Mouse (Mus musculus): ENCODE results near the gene Ccdc102a. TPM values are rescaled to one million over a fixed set of nuclear protein-coding genes. Genes with fewer than 3 reads are reported as not detected.

Ccdc102a gene
- total RNA-seq, 2 experiments from 2014 or later: 2.6 to 3.3 TPM

DNA sequence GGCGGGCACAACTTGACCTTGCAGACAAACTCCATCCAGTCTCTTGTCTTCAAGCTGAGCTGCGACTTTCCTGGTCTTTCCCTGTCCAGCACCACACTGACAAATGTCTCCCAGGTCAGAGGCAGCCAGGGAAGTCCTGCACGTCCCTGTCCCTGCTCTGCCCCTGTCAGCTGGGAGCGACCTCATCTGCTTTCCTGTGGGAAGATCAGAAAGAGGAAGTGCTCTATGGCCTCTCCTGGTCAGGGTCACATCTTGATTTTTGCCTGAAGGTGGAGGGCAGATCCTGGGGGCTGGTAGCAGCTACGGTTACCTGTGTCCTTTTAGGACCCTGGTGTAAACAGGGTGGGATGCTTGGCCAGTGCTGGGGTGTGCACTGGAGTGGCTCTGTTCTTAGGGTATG, 16.0 kb upstream of the Ccdc102a start:
- intact Hi-C loops (cut with DNase I): no loop called here

DNA sequence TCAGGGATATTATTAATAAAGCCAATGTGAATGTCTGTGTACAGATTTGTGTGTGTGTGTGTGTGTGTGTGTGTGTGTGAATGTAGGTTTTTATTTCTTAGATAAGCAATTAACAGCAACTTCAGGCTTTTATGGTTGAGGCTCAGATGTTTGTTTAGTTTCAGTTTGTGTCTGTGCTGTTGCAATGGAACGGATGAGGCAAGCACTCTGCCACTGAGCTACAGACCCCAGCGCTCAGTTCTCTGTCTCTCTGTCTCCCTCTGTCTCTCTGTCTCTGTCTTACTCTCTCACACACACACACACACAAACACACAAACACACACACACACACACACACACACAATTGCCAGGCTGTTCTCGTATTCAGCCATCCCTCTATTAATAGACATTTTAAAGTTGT, 10.3 kb upstream of the Ccdc102a start:
- no peak for DNase-seq (ENCODE audit: extremely low spot score in 1 of 2, low spot score in 2 of 2)
- intact Hi-C loops (cut with DNase I): no loop called here

More for the DNA sequence above, 16.0 kb upstream of the Ccdc102a start:
- no peak for DNase-seq (ENCODE audit: extremely low spot score in 1 of 2, low spot score in 2 of 2)

DNA sequence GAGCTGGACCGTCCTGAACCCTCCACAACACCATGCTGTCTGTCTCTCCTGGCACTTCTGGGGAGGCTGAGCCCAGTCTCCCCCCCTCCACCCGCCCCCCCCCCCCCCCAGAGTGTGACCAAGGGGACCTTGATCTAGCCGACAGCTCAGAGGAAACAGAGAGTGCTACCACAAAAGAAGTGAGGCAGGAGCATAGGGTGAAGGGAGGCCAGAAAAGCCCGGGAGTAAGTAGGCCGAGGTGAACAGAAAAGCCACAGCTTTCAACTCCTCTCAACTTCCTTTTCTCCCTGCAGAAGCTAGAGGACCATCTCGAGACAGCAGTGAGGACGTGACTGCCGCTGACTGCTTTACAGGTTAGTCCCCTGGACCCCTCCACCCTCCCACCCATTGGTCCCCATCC, 5.5 kb upstream of the Ccdc102a start, which contains the start of gene Adgrg5:
TSS of gene Adgrg5 (plus strand) at position 290 of the 400 bp plus-strand sequence.
- DNase-seq (ENCODE audit: extremely low spot score in 1 of 2, low spot score in 2 of 2): no peak
- intact Hi-C loops (cut with DNase I): no loop called here

DNA sequence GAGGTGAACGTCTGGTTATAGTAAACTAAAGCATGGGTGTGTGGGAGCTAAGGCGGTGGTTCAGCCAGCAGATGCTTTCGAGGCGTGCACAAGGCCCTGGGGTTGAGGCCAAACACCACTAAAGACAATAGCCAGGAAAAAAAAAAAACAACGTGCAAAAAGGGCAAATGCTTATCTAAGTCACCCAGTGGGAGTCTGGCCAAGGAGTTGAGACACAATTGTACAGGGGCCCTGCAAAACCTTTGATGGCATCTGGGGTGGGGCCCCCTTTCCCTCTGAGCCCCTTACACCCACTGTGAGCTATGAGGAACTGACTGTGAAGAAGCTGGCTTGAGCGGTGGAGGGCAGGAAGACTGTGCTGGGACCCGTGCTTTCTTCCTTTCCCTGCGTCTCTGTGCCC, 4.7 kb upstream of the Ccdc102a start:
- intact Hi-C loops (cut with DNase I): no loop called here
- no peak for DNase-seq (ENCODE audit: extremely low spot score in 1 of 2, low spot score in 2 of 2)

DNA sequence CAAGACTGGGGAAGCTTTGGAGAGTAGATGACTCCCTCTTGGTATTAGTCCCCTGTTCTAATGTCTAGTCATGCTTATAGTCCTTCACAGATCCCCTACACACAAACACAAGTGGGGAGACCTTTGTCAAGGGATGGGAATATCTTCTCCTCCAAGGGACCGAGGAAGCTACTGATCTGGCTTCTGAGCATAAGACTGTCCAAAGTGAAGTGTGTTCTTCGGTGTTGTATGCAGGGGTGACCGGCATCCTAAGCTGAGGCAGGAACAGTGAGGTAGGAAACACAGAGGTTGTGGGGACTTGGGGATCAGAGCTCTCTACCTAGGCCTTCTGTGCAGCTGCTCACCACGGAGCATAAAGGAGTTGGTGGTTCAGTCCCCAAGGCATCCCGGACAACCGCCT, 4.3 kb upstream of the Ccdc102a start:
- DNase-seq (ENCODE audit: extremely low spot score in 1 of 2, low spot score in 2 of 2): no peak

DNA sequence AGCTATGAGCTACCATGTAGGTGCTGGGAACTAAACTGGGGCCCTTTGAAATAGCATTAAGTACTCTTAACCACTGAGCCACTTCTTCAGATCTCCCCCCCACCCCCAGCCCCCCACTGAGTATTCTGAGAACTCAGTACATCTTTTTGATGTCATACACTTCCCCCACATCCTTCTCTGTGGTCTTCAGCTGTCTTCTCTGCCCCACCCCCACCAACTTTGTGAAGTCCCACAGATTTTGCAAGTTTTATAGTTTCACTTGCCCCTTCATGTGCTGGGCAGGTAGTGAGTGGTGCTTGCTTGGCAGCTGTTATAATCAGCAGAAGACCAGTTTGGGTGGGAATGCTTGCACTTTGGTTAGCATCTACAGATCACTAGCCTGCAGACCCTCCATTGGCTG, 1.4 kb upstream of the Ccdc102a start:
- no peak for DNase-seq (ENCODE audit: extremely low spot score in 1 of 2, low spot score in 2 of 2)
- intact Hi-C loops (cut with DNase I): no loop called here

More for the DNA sequence above, 4.3 kb upstream of the Ccdc102a start:
- intact Hi-C loops (cut with DNase I): no loop called here

DNA sequence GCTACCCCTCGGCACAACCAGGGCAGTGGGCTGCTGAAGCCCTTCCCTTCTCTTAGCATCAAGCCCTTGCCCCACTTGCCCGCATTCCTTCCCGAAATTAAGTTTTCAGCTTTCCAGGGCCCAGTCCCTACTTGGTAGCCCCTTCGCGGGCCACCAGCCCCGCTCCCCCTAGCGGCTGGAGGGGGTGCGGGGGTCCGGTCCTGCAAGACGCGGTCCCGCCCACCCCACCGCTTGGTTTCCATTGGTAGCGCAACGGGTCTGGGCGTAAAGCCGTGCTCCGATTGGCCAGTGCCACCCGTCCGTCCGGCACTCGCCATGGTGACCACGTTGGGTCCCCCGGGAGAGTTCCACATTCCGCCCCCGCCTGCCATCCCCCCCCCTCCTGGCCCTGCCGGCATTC, 546 bp downstream of the Ccdc102a start:
- intact Hi-C loops (cut with DNase I): no loop called here
- peak; percentile 82 to 98 for DNase-seq (ENCODE audit: extremely low spot score in 1 of 2, low spot score in 2 of 2)

DNA sequence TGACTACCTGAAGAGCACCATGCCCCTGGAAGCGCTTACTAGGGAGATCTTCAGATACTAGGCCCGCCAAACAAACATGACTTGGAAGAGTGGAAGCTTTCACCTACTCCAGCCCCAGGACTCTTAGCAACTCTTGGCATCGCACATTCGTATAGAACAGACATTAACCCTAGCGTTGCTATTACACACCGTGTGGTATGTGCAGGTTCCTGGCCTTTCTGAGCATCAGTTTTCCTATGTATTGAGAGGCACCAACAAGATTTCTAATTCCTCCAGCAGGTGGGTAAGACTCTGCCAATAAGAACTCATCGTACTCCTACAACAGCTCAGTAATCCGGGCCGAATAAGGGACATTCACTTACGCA, 956 bp downstream of the Ccdc102a start:
- intact Hi-C loops (cut with DNase I): no loop called here
- no peak for DNase-seq (ENCODE audit: extremely low spot score in 1 of 2, low spot score in 2 of 2)

DNA sequence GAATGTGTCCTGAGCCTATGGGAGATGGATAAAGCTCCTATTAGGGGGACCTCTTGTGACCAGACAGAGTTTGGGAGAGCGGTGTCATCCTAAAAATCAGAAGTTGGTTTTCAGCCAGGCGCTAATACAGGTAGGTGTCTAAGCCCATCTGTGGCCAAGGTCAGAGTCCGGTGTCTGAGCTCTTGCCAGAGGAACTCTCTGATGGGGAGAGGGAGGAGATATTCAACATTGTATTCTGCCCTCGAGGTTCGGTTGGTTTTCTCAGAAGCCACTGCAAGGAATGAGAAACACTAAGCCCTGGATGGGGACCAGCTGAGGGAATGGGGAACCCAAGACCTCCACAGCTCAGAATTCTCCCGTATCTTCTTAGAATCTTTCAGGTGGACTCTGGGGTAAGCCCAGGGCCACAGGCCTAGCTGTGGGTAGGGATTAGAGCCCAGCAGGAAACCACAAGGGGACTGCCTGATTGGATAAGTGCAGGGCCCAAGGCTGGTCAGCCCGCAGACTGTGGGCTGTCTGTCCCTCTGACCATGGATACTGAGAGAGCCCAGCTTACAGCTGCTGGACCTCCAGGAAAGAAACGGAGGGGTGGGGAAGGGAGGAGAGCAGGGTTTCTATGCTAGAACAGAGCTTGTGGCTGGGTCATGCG, 1.5 kb downstream of the Ccdc102a start:
- no peak for DNase-seq (ENCODE audit: extremely low spot score in 1 of 2, low spot score in 2 of 2)
- intact Hi-C loops (cut with DNase I): no loop called here

DNA sequence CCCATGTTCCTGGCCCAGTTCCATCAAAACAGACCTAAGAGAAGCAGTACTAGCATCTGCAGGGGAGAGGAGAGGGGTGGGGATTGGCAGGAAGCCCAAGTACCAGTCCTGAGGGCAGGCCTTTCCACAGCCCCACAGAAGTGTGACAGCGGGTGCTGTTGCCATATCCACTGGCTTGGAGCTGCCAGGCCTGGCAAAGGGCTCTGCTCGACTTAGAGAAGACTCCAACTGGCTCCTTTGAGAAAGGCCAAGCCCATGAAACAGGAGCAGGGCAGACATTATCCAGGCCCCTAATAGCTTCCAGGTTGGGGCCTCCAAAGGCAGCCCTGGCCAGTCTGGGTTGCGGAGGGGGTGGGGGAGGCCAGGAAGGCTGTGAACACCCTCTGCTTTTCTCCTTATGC, 3.2 kb downstream of the Ccdc102a start:
- intact Hi-C loops (cut with DNase I): no loop called here
- DNase-seq (ENCODE audit: extremely low spot score in 1 of 2, low spot score in 2 of 2): peak; percentile 28 to 77

DNA sequence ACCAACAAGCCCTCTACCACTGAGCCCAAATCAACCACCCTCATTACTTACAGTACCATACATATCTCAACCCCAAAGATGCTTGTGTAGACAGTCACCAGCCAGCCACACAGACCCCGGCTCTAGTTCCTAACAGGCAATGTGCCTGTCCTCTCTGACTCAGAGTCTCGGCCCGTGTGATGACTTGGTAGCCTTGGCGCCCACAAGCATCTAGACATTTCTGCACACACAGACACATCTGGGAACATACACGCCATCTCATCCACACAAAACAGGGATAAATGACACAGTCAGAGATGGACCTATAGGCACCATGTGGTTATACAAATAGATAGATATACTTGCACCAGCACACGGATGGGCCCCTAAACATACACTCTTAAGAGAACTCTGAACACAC, 3.6 kb downstream of the Ccdc102a start:
- intact Hi-C loops (cut with DNase I): no loop called here
- DNase-seq (ENCODE audit: extremely low spot score in 1 of 2, low spot score in 2 of 2): no peak

DNA sequence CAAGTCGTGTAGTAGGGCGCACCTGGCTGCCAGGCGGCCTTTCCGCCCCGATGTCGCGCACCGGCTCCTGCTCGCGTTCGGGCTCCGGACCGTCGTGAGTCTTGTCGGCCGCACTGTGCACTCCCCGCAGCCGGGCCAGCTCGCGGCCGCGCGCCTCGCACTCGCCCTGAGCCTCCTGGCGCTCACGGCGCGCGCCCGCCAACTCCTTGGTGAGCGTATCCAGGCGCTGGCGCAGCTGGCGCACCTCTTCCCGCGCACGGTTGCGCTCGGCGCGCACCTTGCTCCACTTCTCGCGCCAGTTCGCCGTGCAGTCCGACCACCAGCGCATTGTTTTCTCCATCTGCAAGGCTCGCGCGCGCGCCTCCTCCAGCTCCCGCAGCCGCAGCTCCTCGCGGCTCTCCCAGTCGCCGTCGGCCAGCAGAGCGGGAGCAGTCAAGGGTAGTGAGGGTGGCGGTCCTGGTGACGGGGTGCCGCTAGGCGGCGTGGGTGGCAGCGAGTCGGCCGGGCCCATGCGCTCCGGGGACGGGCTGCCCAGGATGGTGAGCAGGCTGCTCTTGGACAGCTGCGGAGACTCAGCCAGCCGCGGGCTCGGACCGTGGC, 4.7 kb downstream of the Ccdc102a start:
- intact Hi-C loops (cut with DNase I): no loop called here
- peak; percentile 15 to 65 for DNase-seq (ENCODE audit: extremely low spot score in 1 of 2, low spot score in 2 of 2)

DNA sequence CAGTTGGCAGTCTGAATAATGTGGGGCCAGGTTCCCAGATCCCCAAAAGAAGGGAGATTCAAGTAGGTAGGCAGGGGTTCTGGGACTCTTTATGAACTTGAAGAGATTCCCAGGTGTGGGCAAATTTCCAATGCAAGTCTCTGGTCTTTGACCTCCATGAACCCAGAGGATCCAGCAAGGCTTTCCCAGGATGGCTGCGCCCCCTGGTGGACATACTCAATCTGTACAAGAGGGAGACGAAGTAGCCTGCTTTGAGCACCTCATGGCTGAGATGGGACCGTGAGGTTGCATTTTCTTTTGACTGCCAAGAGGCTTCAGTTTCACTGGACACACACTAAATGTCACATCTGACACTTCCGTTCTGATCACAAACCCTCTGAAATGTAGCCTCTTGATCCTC, 9.1 kb downstream of the Ccdc102a start:
- intact Hi-C loops (cut with DNase I): loop anchor here (5.0 kb wide), 1 partner anchor 37 kb away; no protein-coding TSS in a partner anchor
- DNase-seq (ENCODE audit: extremely low spot score in 1 of 2, low spot score in 2 of 2): peak; percentile 9 to 85

DNA sequence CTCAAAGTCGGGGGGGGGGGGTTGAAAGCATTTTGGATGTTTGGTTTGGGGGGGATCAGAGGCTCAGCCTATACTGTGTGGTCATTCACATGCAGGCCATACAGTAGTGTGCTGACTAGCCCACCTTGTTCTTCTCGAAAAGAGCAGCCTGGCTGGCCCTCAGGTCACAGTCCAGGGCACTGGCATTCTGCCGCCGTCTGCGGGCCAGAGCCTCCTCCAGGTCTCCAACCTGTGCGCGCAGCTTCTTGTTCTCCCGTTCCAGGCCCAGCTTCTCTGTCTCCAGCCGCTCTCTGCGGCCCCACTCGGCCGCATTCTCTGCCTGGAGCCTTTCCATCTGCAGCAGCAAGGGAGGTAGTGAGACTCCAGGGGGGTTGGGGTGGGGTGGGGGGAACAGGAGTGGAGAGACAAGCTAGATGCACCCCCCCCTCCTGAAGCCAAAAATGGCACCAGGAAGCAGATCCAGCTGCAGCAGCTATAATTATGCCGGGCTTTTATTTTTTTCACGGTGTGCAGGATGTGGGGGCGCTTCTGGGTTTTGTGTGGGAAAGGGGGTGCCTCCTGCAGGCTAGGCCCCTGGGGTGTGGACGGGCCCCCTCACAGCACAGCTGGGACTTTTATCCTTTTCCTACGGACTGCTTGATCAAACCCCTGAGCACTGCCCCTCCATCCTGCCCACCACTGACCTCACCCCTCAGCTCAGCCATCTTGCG, 10.2 kb downstream of the Ccdc102a start:
- intact Hi-C loops (cut with DNase I): loop anchor here (5.0 kb wide), 1 partner anchor 35 kb away; no protein-coding TSS in a partner anchor
- DNase-seq (ENCODE audit: extremely low spot score in 1 of 2, low spot score in 2 of 2): peak in 1 of 2 experiments; percentile 60

DNA sequence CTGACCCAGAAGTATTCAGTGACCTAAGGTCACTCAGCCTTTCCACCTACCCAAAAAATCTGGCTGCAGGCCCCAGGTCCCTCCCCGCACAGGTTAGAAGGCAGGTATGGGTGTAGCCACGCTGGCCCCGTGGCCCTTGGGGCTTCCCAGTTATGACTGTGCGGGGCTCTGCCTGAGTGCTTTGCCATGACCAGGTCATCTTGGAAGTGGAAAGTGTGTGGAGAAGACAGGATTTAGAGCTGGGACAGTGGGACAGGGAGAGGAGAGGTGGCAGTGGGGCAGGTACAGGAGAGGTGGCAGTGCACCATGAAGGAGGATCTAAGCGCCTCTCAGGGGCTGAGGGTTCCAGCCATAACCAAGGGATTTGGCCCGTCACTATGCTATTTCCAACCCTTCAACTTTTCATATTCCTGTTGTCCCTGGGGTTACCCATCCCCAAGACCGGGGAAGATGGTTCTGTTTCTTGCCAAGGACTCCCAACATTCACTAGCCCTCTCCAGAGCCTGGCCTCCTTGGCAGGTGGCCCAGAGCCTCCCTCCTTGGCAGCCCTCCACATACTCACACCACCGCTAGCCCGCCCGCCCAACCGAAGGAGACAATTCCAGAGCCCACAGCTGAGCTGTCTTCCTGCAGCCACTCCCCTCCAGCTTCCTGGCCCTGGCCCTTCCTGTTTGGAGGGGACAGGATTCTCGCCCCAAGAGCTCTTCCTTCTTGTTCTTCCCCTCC, 13.3 kb downstream of the Ccdc102a start:
- intact Hi-C loops (cut with DNase I): loop anchor here (5.0 kb wide), 1 partner anchor 32 kb away; no protein-coding TSS in a partner anchor
- peak; percentile 58 to 94 for DNase-seq (ENCODE audit: extremely low spot score in 1 of 2, low spot score in 2 of 2)

DNA sequence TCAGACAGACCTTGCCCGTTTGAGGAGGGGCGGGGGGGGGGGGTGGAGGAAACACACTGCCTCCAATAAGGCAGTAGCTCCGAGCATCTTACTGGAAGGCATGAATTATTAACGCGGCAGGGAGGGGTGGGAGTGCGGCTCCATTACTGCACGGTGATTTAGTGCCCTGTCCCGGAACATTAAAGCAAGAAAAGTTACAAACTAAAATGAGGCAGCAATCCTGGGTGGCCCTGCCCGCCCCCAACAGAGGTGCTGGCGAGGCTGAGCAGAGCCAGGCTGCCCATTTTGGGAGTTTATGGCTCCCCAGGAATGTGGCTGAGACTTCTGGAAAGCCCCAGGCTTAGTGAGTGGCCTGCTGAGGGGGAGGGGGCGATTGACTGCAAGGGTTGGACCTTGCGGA, 14.2 kb downstream of the Ccdc102a start:
- intact Hi-C loops (cut with DNase I): no loop called here

DNA sequence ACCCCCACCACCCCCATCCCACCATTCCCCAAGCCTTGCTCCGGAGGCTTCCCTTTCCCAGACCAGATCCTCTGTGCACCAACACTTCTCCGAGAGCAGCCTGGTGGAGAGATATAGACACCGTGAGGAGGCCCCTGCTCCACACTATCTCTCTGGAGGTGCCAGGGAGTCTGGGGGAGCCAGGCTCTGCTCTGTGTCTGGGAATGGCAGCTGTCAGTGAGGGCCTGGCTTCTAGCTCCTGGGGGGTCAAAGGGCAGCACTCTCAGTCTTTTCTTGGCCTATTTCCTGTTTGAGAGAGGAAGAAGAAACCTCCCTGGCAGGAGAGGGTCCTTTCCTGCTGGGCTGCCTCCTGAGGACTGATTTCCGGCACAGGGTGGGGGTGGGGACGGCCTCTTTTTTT, 16.9 kb downstream of the Ccdc102a start:
- intact Hi-C loops (cut with DNase I): no loop called here
- peak in 1 of 2 experiments; percentile 54 for DNase-seq (ENCODE audit: extremely low spot score in 1 of 2, low spot score in 2 of 2)

More for the DNA sequence above, 14.2 kb downstream of the Ccdc102a start:
- DNase-seq (ENCODE audit: extremely low spot score in 1 of 2, low spot score in 2 of 2): peak in 1 of 2 experiments; percentile 18

DNA sequence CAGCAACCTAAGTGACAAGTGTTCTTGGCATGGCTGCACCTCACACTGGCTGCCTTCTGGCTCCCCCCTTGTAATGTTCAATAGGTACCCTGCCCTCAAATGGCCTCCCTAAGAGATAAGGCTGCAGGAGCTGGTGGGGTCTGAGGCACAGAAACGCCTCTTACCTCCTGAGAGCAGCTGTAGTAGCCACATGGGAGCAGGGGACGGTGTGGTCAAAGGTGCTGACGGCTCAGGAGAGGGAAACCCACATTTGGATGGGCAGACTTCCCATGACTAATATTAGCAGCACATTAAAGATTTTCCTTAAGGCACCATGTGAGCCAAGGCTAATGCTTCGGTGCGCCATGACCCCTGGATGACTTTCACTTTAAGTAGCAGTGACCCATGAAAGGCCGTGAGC, 17.3 kb downstream of the Ccdc102a start:
- intact Hi-C loops (cut with DNase I): no loop called here
- DNase-seq (ENCODE audit: extremely low spot score in 1 of 2, low spot score in 2 of 2): peak in 1 of 2 experiments; percentile 6

DNA sequence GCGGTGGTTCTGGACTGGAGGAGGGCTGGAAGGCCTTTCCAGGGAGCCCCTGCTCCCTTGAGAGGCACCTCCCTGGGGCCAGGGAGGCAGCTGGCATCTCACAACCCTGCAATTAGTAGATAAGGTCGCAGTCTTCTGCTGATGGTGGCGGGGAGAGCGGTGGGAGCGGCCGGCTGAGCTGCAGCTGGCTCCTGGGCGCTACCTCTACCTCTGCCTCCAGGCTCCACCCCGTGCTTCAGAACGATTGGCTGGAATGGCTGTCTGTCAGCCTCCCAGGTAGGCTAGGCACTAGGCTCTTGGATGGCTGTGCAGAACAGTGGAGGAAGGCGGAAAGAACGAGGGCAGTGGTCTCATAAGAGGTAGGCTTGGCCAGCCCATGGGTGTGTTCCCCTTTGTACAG, 18.6 kb downstream of the Ccdc102a start:
- intact Hi-C loops (cut with DNase I): no loop called here
- DNase-seq (ENCODE audit: extremely low spot score in 1 of 2, low spot score in 2 of 2): peak in 1 of 2 experiments; percentile 20

Data from left cerebral cortex, postnatal 10 days (tissue).